Comparison of ENCODE assay signal across 25 mouse cellular contexts in genomic region chrX:135598096-135598495, GRCm38 (mm10). TPM values are rescaled to one million over a fixed set of nuclear protein-coding genes. Genes with fewer than 3 reads are reported as not detected.
DNase-seq lines count a peak whose midpoint lies in the region.
"Had no signal": no experiment of that assay in that cellular context is flagged by ENCODE, and none has a peak within 500 bp of the region (broad histone marks: within the 10 kb centered on the region; RNA-seq: fewer than 3 reads in every experiment).

No protein-coding gene starts in this region.

- intact Hi-C loops in left cerebral cortex, postnatal 4 days (cut with DNase I), result no loop called here

- DNase-seq in left cerebral cortex, adult 11 months (ENCODE audit: low spot score), result peak; percentile 42
- DNase-seq in left cerebral cortex, postnatal 4 days, result no peak
- DNase-seq in frontal cortex, adult 2 months (ENCODE audit: extremely low spot score in 1 of 2, low spot score in 1 of 2), result peak; percentile 42 to 70
- peak; percentile 11 to 71 for DNase-seq in left cerebral cortex, adult 8-10 months (ENCODE audit: low spot score in 2 of 2)
- peak; percentile 40 to 69 for DNase-seq in right cerebral cortex, postnatal 36 days (ENCODE audit: low spot score in 2 of 2)
- no peak for DNase-seq in embryo, embryonic 9.5 days (ENCODE audit: extremely low spot score)
- DNase-seq in lung, postnatal 25 days (ENCODE audit: low spot score), result no peak
- no peak for DNase-seq in urinary bladder, adult 18-20 months (ENCODE audit: low spot score in 2 of 2)
- DNase-seq: adrenal gland, postnatal 36 days; cerebellum, postnatal 14 days; kidney, postnatal 4 days; liver; liver, postnatal 0 days; lung, postnatal 36 days; thymus, postnatal 25 days had no signal

RNA-seq across cellular contexts. Expression of gene Nxf7, which starts 0.5 kb away (rescaled TPM):
- total RNA-seq in left cerebral cortex, postnatal 4 days (2021), result not detected
- 4.3 and 5.0 TPM in 2 replicates for polyA plus RNA-seq in frontal cortex, adult 2 months (2012; rRNA removed)
- total RNA-seq in left cerebral cortex, adult 8-10 months (2022), result 1 to 10 TPM; 3.2 to 6.4 (median 4.3) TPM
- total RNA-seq: adrenal gland, postnatal 36 days; G1E; gastrocnemius, adult 18-20 months; monocyte, adult 5-6 weeks had no signal
- polyA plus RNA-seq: forebrain, embryonic 13.5 days; G1E; hindbrain, embryonic 13.5 days; intestine, embryonic 15.5 days; kidney, embryonic 14.5 days; neural tube, embryonic 13.5 days had no signal

RNA-seq across cellular contexts. Expression of gene Prame, which starts 29.4 kb away (rescaled TPM):
- not detected for total RNA-seq in left cerebral cortex, postnatal 4 days (2021)
- not detected in 2 replicates for polyA plus RNA-seq in frontal cortex, adult 2 months (2012; rRNA removed)
- not detected for total RNA-seq in left cerebral cortex, adult 8-10 months (2022)
- total RNA-seq: adrenal gland, postnatal 36 days; G1E; gastrocnemius, adult 18-20 months; granulocyte monocyte progenitor cell, adult 5-6 weeks; monocyte, adult 5-6 weeks had no signal
- polyA plus RNA-seq: forebrain, embryonic 13.5 days; G1E; heart, postnatal 0 days; hindbrain, embryonic 13.5 days; intestine, embryonic 15.5 days; kidney, embryonic 14.5 days; liver, postnatal 0 days; neural tube, embryonic 13.5 days had no signal

Comparison
In these comparisons a context has a peak if more than half of its experiments do, and no peak if none do; other contexts are left out.
1. DNase-seq: peak in left cerebral cortex, adult 11 months (single experiment), frontal cortex, adult 2 months (2 of 2), left cerebral cortex, adult 8-10 months (2 of 2) and right cerebral cortex, postnatal 36 days (2 of 2); none in left cerebral cortex, postnatal 4 days (single experiment), embryo, embryonic 9.5 days (single experiment), lung, postnatal 25 days (single experiment) and urinary bladder, adult 18-20 months (0 of 2).
2. RNA of gene Nxf7, which starts 0.5 kb away (total RNA-seq): 3.2 to 6.4 TPM in left cerebral cortex, adult 8-10 months; not detected in left cerebral cortex, postnatal 4 days; every median in the first group is over 4 times any median in the second.